Mouse (Mus musculus): ENCODE measurements around the gene Tcf7l1.

The Tcf7l1 gene

DNA sequence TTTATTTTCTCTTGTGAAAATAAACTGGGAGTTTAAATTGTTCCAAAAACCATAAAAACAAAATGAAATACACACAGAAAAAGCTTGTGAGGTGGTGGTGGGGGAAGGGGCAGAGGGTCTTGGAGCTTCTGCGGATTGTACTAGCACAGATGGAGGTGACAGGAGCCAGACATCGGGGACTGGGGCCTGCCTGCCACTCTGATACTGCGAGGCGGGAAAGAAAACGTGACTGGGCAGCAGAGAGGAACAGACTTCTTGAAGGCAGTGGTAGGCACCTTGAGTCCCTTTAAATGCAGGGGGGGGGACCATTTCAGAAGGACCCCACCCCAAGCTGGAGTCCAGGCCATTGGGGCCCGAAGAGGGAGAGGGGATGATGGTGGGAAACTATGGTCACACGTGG, 162.7 kb downstream of the Tcf7l1 start:
- in situ Hi-C loops (cut with MboI, MseI) = no loop called here

DNA sequence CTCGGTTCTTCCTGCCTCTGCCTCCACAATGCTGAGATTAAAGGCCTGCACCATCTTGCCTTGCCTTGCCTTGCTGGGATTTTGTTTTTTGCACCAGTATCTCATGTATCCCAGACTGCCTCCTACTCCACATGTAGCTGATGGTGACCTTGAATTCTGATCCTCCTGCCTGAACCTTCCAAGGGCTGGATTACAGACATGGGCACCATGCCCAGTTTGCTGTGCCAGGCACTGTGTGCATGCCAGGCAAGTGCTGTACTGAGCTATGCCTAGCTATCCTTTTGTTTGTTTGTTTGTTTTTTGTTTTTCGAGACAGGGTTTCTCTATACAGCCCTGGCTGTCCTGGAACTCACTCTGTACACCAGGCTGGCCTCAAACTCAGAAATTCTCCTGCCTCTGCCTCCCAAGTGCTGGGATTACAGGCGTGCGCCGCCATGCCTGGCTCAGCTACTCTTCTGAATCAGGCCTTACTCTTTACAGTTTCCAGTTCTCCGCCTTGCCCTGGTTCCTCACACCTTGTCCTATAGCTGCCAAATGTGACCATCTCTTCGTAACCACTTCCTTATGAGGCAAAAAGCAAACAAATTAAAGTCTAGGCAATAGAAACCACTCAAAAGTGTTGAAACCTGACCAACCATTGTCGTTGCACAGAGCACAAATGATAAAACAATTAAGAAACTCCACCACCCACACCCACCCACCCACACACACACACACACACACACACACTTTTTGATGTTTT, 165.2 kb downstream of the Tcf7l1 start:
- in situ Hi-C loops (cut with MboI, MseI) = no loop called here

DNA sequence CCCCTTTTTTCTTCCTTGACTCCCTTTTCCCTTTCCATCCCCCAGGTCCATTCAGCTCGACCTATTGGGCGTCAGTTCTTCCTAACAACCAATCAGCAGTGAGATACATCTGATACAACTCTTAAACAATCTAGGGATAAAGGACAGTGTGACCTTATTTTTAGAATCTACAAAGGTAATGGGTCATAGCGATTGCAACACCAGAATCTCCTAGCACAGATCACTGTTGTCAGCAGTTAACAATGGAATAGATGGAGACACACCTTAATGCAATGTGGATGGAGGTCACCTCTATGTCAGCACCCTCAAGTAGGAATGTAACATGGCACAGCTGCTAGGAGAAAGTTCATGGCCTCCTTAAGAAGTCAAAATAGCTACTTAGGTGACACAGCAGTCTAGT, 166.1 kb downstream of the Tcf7l1 start:
- in situ Hi-C loops (cut with MboI, MseI) = no loop called here

DNA sequence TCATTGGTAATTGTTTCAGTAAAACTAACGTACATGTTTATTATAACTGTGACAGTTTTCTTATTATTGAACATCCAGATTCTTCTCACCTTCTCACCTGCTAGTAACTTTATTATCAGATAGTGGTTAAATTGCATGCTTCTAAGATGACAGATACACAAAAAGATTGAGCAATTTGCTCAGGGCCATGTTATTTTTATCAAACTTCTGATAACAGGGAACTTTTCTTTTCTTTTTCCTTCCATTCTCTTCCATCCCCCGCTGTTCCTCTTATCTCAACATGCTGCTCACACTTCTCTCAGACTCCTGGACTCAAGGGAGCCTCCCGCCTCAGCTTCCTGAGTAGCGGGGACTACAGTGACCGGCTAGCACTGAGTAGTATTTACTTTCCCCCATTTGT, 168.1 kb downstream of the Tcf7l1 start:
- in situ Hi-C loops (cut with MboI, MseI) = no loop called here

DNA sequence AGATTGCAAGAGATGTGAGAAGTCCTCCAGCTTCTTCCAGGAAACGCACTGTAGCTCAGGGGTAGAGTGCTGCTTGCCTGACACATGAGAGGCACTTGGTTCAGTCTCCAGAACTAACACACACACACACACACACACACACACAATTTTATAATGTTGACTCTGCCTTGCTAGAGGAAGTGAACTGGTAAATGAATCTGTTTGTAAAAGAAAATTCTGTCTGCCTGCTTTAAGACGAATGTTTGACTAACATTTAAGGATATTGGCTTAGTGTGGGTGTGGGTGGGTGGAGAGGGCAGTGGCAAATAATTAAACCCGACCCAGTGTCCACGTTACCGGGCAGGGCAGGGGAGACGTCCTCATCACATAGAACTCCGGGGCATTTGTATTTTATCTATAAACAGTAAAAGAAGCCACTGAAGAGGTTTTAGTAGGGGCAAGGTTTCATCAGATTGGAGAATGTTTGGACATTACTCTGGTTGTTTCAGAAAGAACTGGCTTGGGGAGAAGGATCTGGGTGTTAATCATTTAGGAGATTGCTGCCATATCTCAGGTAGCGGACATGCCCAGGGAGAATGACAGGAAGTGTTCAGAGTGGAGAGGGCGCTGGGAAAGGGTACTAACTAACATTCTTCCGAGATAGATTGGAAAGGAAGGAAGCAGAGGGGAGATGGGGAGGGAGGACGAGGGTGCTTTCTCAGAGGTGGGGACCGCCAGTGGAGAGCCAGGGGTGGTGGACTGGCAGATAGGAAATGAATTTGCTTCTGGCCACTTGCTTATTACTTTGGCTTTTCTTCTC, 169.1 kb downstream of the Tcf7l1 start:
- in situ Hi-C loops (cut with MboI, MseI) = no loop called here

DNA sequence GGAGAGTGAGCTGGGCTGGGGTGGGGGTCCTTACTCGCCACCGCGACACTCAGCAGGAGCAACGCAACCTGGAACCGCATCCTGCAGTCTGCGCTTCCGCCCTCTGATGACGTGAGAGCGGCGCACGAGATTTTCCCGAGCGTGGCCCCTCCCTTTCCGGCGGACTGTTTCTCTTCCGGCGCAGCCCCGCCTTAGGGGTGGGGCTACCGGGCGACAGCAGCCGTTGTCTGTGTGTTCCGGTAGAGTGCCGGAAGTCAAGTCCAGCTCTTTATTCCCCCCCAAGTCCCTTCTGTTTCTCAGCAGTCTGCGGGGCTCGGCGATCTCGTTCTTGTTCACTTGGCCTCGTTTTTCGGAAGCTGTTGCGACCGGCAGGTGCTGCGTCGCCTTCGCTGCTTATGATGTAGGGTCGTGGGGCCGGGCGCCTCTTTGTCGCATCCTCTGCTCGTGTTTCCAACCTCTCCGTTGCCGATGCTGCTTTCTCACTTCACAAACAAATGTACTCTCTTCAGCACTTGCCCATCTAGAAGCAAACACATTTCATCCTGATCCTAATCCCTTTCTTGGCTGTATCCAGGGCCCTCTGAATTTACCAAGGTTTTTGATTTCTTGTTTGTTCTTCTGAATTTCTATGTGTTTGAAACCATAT, 172.3 kb downstream of the Tcf7l1 start, which contains the start of gene Tgoln1:
Gene Tgoln1, minus strand, starts transcription at position 358 of the 646 bp plus-strand sequence.
- in situ Hi-C loops (cut with MboI, MseI) = no loop called here

DNA sequence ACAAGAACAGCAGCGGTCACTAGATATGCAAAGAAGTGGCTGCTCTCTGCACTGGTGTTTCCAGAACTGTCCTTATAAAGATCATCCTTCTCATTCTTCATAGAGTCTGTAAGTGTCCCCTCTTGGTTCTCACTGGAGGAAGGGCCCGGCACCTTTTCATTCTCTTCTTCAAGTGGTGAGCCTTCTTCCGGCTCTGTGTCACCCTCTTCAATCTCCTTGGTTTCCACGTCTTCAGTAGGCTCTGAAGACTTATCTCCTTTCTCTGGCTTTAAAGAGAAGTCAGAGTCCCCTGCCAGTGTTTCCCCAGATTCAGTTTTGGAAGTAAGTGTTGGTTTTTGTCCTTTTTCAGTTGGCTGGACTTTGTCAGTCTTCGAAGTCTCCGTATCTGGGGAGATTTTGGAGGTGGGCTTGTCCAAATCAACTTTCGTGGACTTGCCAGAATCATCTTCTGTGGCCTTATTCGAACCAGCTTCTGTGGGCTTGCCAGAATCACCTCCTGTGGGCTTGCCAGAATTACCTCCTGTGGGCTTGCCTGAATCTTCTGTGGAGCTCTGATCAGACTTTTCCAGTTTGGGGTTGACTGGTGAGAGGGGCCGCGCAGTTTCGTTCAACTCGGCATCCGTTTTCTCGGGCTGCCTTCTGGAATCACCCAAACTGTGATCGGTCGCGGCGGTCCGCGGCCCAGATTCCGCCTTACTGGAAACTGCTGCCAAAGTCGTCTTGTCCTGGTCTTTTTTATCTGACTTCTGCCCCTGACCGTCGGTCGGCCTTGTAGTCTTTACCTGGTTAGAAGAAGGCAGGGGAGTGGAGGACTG, 173.3 kb downstream of the Tcf7l1 start:
- in situ Hi-C loops (cut with MboI, MseI) = no loop called here

DNA sequence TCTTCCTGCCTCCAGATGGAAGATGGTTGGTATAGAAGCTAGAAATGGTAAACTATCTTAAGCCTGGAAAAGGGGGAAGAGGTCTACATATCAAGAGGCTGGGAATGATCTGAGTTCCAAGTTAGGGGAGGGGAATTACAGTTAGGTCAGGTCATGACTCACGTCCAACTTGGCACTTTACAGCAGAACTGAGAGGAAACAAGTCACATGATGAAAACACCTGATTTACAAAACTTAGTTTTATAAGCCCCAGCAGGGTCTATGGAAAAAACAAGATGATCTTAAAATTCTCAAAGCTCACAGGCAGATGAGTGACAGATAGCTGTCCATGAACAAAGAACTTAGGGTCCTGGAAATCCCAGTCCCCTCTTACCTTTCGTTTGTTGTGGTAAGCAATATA, 173.9 kb downstream of the Tcf7l1 start:
- in situ Hi-C loops (cut with MboI, MseI) = no loop called here

DNA sequence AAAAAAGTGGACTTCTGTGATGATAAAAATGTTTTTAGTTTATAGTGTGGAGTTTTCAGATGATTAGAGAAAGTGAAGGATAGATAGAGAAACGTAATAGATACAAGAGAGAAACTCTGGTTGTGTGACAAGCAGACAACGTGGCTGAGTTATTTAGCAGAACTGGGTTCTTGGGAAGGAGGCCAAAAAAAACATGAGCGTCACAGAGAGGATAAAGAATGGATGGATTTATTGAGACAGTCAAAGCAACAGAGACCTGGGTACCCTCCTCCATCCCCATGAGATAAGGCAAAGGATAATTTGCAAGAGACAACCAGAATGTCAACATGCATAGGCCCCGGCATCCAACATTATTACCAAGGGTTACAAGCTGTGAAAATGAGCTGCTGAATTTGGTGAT, 178.8 kb downstream of the Tcf7l1 start:
- in situ Hi-C loops (cut with MboI, MseI) = no loop called here

DNA sequence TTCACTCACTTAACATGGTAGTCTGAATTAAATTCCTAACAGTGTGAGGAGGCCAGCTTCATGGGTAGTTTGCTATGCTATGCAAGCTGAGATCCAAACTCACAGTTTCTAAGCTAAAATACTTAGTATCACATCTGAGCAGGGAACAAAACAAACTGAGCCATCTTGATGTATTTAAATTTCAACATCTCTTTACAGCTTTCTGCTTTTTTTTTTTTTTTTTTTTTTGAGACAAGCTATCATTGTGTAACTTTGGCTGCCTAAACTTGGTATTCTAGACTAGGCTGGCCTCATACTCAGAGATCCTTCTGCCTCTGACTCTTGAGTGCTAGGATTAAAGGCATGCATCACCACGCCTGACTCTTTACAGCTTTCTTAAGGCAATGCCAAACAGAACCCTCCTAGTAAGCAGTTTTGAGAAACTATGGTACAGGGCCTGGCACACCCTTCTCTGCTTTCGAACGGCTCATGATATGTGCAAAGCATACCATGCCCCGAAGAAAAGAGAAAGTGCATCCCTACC, 180.3 kb downstream of the Tcf7l1 start:
- in situ Hi-C loops (cut with MboI, MseI) = no loop called here

DNA sequence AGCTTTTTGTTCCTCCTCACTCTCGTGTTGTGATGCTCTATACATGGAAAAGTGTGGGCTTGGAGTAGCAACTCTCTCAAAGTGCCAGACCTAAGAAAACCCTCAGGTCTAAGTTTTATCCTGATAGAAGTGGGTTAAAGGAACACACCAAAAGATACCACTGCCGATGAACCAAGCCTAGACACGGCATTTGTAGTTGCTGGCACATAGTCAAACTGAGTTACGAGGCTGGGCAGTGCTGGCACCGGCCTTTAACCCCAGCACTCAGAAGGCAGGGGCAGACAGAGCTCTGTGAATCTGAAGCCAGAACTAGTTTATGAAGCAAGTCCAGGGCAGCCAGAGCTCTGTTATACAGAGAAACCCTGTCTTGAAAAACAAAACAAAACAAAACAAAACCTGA, 181.4 kb downstream of the Tcf7l1 start:
- in situ Hi-C loops (cut with MboI, MseI) = no loop called here

DNA sequence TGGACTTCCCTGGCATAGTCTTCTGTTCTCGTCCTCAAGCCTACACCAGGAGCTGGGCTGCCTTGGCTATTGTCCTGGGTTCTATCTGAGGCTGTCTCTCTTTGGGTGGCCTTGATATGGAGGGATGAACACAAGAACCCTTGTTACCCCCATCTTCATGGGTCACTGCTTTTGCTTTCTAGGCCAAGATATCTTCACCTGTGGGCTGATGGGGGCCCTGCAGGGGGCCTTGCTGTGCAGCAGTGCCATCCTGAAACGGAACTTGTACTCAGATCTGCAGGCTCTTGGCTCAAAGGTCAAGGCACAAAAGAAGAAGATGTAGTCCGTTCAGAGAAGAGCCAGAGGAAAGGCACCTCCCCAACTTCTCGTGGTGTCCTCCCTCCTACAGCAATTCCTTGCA, 182.0 kb downstream of the Tcf7l1 start:
- in situ Hi-C loops (cut with MboI, MseI) = no loop called here

DNA sequence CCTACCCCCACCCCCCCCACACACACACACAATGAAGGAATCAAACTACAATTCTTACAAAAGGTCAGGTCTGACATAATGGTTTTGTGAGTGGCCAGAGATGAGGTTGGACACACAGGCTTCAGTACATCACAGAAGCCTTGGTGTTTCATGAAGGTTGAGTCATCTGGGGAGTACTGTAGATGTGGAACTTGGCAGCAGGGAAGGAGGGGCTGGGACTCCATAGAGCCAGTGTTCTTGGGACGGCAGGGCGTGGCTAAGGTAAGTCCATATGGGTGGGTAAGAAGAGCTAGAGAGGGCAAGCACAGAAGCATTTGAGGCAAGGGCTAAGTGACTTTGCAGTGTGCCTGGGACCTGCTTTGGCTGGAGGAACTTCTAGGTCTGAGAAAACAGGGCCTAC, 185.0 kb downstream of the Tcf7l1 start:
- in situ Hi-C loops (cut with MboI, MseI) = no loop called here

DNA sequence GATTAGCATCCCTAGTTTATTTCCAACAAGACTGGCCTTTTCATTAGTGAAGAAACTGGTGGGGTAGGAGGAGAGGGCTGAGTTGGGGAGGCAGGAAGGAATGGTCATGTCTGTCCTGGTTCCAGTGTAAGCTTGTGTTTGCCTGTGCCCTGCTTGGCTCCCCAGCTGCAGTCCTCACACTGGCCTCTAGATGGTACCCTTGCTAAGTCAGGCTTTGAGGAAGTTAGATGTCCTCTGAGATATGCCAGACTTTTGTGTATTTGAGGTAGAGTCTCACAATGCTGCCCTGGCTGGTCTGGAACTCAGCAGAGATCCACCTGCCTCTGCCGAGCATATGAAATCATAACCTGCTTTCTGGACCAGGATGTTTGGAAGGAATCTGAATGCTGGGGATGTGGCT, 187.3 kb downstream of the Tcf7l1 start:
- in situ Hi-C loops (cut with MboI, MseI) = no loop called here

DNA sequence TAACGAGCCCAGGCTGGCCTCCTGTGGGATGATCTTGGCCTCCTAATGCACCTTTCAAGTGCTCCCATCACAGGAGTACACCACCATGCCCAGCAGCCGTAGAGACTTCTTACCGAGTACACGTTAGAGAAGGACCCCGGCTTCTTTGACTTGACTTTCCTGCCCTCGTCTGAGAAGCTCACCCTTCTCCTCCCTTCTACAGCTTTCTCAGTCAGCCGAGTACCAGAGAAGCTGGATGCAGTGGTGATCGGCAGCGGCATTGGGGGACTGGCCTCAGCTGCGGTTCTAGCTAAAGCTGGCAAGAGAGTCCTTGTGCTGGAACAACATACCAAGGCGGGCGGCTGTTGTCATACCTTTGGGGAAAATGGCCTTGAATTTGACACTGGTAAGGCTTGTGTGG, 188.3 kb downstream of the Tcf7l1 start:
- in situ Hi-C loops (cut with MboI, MseI) = no loop called here

DNA sequence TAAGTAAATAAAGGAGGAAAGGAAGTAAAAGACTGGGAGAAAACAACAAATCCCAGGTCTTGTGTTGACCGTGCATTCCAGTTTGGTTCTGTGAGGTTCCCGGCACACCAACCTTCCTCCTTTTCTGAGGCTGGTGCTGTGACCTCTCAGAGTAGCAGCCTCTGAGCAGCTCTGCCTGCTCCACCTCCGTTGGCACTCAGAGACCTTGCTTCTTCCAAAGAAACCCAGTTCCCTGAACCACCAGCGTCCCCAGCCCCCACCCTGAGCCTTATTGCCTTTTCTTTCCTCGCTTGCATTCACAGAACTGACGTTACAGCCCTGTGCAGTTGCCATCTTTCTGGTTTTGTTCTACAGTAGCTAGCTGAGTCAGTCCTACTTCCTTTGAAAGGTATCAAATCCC, 188.8 kb downstream of the Tcf7l1 start:
- in situ Hi-C loops (cut with MboI, MseI) = no loop called here

DNA sequence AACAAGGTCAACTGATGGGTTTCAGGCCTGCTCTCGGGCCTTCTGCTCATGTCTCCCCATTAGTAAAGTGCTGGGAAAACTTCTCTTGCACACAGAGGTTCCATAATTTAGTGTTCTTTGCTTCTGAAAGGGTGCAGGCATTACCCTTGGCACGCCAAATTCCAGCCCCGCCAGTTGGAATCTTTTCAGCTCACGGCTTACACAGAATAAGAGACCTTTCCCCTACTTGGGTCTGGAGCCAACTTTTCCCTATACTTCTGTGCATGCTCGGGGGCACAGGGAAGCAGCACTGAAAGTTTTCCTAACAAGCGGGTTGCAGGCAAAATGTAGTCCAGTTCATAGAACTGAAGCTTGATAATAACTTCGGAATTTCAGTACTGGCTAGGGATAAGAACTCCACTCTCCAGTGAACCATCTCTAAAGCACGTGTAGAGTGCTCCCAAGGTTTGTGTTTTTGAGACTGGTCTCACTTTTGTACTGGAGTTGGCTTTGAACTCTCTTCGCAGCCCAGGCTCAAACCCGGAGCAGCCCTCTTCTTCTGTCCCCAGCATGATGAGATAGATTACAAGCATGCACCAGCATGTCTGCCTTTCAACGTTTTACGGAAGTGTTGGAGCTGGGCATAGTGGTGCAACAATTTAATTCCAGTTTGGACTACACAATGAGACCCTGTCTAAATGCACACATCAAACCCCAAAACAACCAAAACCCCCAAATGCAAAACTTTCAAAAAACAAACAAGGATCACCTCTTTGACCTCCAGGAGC, 190.1 kb downstream of the Tcf7l1 start:
- in situ Hi-C loops (cut with MboI, MseI) = no loop called here

DNA sequence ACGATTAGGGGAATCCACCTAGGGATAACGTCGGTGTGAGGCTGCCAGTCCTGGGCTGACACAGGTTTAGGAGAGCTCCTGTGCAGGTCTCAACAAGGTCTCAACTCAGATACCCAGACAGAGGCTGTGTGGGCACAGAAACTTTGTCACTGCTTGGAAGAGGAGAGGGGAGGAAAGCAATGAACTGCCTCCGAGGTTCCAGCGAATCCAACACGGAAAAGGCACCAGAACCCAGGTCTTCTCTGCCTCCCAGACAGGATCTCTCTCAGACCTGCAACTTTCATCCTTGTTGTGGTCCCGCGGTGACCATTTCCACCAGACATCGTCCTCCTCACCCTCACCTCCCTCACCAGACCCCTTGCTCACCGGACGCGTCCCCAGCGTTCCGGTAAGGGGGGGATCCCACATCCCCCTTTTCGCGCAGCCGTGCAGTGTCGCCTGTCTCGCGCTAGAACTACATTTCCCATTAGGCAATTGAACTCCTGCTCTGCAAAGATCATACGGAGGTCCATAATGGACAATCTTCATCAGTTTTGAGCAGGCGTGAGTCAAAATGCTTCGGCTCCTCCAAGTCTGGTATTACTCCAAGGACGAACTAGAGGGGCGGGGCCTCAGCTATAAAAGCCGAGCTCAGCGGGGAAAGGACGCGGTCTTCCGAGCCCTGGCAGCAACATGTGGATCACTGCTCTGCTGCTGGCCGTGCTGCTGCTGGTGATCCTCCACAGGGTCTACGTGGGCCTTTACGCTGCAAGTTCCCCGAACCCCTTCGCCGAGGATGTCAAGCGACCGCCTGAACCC, 190.9 kb downstream of the Tcf7l1 start, which contains the start of the genes Elmod3 and Retsat:
Gene Elmod3, minus strand, starts transcription at position 458 of the 798 bp plus-strand sequence.
Gene Retsat, plus strand, starts transcription at position 520 of the 798 bp plus-strand sequence.
- in situ Hi-C loops (cut with MboI, MseI) = no loop called here

DNA sequence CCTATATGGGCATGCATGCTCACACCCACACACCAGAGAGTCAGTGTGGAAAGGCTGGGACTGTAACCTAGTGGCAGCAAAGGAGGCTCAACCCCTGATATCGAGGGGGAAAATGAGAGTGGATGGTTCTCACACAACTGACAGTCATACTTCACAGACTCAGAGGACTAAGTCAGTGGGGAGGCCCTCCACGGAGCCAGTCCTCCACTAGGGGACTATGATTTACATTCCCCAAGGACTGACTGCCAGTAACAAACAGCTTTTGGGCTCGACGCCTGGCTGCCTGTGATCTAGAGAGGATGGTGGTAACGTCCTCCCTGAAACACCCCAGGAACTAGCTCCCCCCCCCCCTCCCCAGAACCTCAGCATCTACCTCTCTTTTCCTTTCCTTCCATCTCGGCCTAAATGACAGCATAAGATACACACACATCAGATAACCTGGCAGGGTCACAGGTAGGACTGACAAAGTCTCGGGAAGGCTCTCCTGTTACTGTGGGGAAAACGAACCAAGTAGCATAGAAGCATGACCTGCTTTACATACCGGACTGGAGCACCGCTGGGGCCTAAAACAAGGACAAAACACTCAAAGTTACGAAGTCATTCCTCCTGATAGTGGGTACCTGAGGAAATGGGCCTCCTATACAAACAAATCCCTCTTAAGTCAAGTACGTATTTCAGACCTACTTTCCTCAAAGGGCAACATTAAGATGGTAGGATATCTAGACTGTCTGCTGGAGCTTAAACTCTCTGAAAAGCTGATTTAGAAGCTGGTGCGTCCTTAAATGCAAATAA, 191.8 kb downstream of the Tcf7l1 start:
- in situ Hi-C loops (cut with MboI, MseI) = no loop called here

Data from regulatory T cell (primary cell).